Comparison of ENCODE assay signal across 8 mouse cellular contexts in the genomic region with DNA sequence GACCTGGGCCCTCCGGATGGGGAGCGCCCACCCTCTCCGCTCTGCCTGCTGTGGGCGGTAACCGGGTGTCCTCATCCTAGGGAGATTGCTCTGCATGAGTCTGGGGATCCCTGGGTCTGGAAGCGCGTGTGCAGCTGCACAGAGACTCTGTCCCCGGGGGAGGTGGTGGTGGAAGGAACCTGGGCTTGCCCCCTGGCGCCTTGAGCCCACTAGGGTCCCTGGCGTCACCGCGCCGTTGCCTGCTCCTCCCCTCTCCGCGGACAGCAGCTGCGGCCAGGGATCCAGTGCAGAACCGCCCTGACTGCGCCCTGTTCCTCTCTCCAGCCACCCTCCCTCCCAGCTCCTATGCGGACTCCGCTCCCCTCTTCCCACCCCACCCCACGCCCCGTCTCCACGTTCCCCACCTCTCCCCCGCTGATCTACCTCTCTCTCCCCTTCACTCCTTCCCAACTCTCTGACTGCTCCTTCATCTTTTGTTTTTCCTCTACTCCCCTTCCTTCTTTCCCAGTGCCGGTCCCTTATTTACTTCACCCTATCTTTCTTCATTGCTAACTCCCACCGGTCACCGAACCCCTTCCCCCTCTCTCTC.
DNase-seq lines count a peak whose midpoint lies in the region; ATAC-seq and TF ChIP-seq lines count a peak whose summit lies in the region.

No protein-coding gene starts in this region.

- WGBS in embryonic facial prominence, embryonic 14.5 days: 2% methylated on average over 16 of the region's 27 CpGs
- 2% methylated on average over 24 of the region's 27 CpGs for WGBS in heart, embryonic 16.5 days
- 1% methylated on average over 26 of the region's 27 CpGs for WGBS in limb, embryonic 13.5 days
- under 1% methylated on average over 26 of the region's 27 CpGs for WGBS in midbrain, postnatal 0 days

- H3K9ac ChIP-seq in embryonic facial prominence, embryonic 14.5 days (ENCODE audit: low read depth, low read length): peak overlapping the region; percentile 58
- H3K9ac ChIP-seq in heart, embryonic 16.5 days (ENCODE audit: low read length): peak overlapping the region; percentile 78
- peak overlapping the region; percentile 67 for H3K9ac ChIP-seq in limb, embryonic 13.5 days
- H3K9ac ChIP-seq in midbrain, postnatal 0 days (replicated peaks; ENCODE audit: low read length, poor library complexity, severe bottlenecking): peak overlapping the region; percentile 40

- peak; percentile 4 for DNase-seq in CD4-positive, CD25-positive, alpha-beta regulatory T cell, adult 2 months (ENCODE audit: low read depth, low spot score)
- DNase-seq in embryonic facial prominence, embryonic 14.5 days (ENCODE audit: low spot score): peak; percentile 53
- DNase-seq in midbrain, postnatal 0 days (ENCODE audit: low spot score): no peak

- peak overlapping the region; percentile 95 for H3K4me2 ChIP-seq in embryonic facial prominence, embryonic 14.5 days (ENCODE audit: low read depth, low read length)
- peak overlapping the region; percentile 93 for H3K4me2 ChIP-seq in heart, embryonic 16.5 days (ENCODE audit: low read depth, low read length)
- H3K4me2 ChIP-seq in limb, embryonic 13.5 days (replicated peaks): peak overlapping the region; percentile 97
- H3K4me2 ChIP-seq in midbrain, postnatal 0 days (ENCODE audit: low read depth, low read length, poor library complexity, severe bottlenecking): peak overlapping the region; percentile 98

- no peaks in the 10 kb centered on the region for H3K36me3 ChIP-seq in E14TG2a.4 (ENCODE audit: insufficient read depth, low read length)
- H3K36me3 ChIP-seq in embryonic facial prominence, embryonic 14.5 days (ENCODE audit: control insufficient read depth, insufficient read depth, low read length): no peaks in the 10 kb centered on the region
- H3K36me3 ChIP-seq in heart, embryonic 16.5 days (ENCODE audit: control insufficient read depth, insufficient read depth): no peaks in the 10 kb centered on the region
- no peaks in the 10 kb centered on the region for H3K36me3 ChIP-seq in limb, embryonic 13.5 days
- H3K36me3 ChIP-seq in midbrain, postnatal 0 days (ENCODE audit: insufficient read depth, low read length): no peaks in the 10 kb centered on the region

- H3K27ac ChIP-seq in embryonic facial prominence, embryonic 14.5 days (replicated peaks; ENCODE audit: low read depth, low read length): no peak overlapping the region
- peak overlapping the region; percentile 37 for H3K27ac ChIP-seq in heart, embryonic 16.5 days (ENCODE audit: low read length)
- no peak overlapping the region for H3K27ac ChIP-seq in limb, embryonic 13.5 days
- no peak overlapping the region for H3K27ac ChIP-seq in midbrain, postnatal 0 days (ENCODE audit: low read depth, low read length)

- peak overlapping the region; percentile 75 for H3K4me3 ChIP-seq in E14TG2a.4 (replicated peaks; ENCODE audit: low read length)
- peak overlapping the region; percentile 52 for H3K4me3 ChIP-seq in embryonic facial prominence, embryonic 14.5 days (ENCODE audit: low read depth, low read length)
- peak overlapping the region; percentile 67 for H3K4me3 ChIP-seq in heart, embryonic 16.5 days (ENCODE audit: low read length)
- H3K4me3 ChIP-seq in limb, embryonic 13.5 days: peak overlapping the region; percentile 56
- H3K4me3 ChIP-seq in midbrain, postnatal 0 days (ENCODE audit: low read depth, low read length): peak overlapping the region; percentile 46

- no peaks in the 10 kb centered on the region for H3K9me3 ChIP-seq in E14TG2a.4 (ENCODE audit: low read length)
- H3K9me3 ChIP-seq in embryonic facial prominence, embryonic 14.5 days (ENCODE audit: control insufficient read depth, low read length): no peaks in the 10 kb centered on the region
- no peaks in the 10 kb centered on the region for H3K9me3 ChIP-seq in heart, embryonic 16.5 days (replicated peaks; ENCODE audit: control insufficient read depth, low read length)
- H3K9me3 ChIP-seq in limb, embryonic 13.5 days: no peaks in the 10 kb centered on the region
- H3K9me3 ChIP-seq in midbrain, postnatal 0 days (ENCODE audit: low read length): no peaks in the 10 kb centered on the region

- peaks cover 41% of the 10 kb centered on the region for H3K4me1 ChIP-seq in E14TG2a.4 (replicated peaks; ENCODE audit: low read depth, low read length)
- H3K4me1 ChIP-seq in embryonic facial prominence, embryonic 14.5 days (ENCODE audit: control insufficient read depth, insufficient read depth, low read length): peaks cover 8% of the 10 kb centered on the region; the same call in 1 of the 2 replicates
- H3K4me1 ChIP-seq in heart, embryonic 16.5 days (ENCODE audit: control insufficient read depth, insufficient read depth, low read length): peaks cover 8% of the 10 kb centered on the region; the same call in 1 of the 2 replicates
- H3K4me1 ChIP-seq in limb, embryonic 13.5 days: peaks cover 18% of the 10 kb centered on the region
- peaks cover 3% of the 10 kb centered on the region; the same call in 1 of the 2 replicates for H3K4me1 ChIP-seq in midbrain, postnatal 0 days (ENCODE audit: insufficient read depth, low read length)

- ATAC-seq in CD4-positive, CD25-positive, alpha-beta regulatory T cell, adult 4 months: no peak
- peak; percentile 74 for ATAC-seq in embryonic facial prominence, embryonic 14.5 days (ENCODE audit: low read depth)
- ATAC-seq in heart, embryonic 16.5 days (replicated peaks; ENCODE audit: extremely low read depth, insufficient read depth, low FRiP score): peak; percentile 79
- ATAC-seq in limb, embryonic 13.5 days (ENCODE audit: low FRiP score, low read depth): peak; percentile 69
- peak; percentile 69 for ATAC-seq in midbrain, postnatal 0 days (ENCODE audit: low FRiP score)
- ATAC-seq in activated CD4-positive, CD25-positive, alpha-beta regulatory T cell, adult 4 months: no peak

- TF ChIP-seq CTCF in E14TG2a.4 (conservative IDR thresholded peaks at IDR 0.05; ENCODE audit: low read length): no peak
- no peak for TF ChIP-seq CTCF in midbrain, postnatal 0 days (IDR thresholded peaks at IDR 0.05)

- peaks cover 55% of the 10 kb centered on the region for H3K27me3 ChIP-seq in E14TG2a.4 (ENCODE audit: insufficient read depth, low read length)
- H3K27me3 ChIP-seq in embryonic facial prominence, embryonic 14.5 days (replicated peaks; ENCODE audit: control insufficient read depth, insufficient read depth, low read length): peaks cover 20% of the 10 kb centered on the region
- 0 out of 2 replicates have a peak, but pooled peaks cover 2% of the 10 kb centered on the region for H3K27me3 ChIP-seq in heart, embryonic 16.5 days (ENCODE audit: control insufficient read depth, insufficient read depth, low read length)
- H3K27me3 ChIP-seq in limb, embryonic 13.5 days: peaks cover 33% of the 10 kb centered on the region
- peaks cover 15% of the 10 kb centered on the region for H3K27me3 ChIP-seq in midbrain, postnatal 0 days (ENCODE audit: insufficient read depth, low read length)

Comparison
In these comparisons a context has a peak if more than half of its experiments do, and no peak if none do; other contexts are left out.
1. ATAC-seq: peak in embryonic facial prominence, embryonic 14.5 days (single experiment), heart, embryonic 16.5 days (single experiment), limb, embryonic 13.5 days (single experiment) and midbrain, postnatal 0 days (single experiment); none in CD4-positive, CD25-positive, alpha-beta regulatory T cell, adult 4 months (single experiment) and activated CD4-positive, CD25-positive, alpha-beta regulatory T cell, adult 4 months (single experiment).
2. Peak in every context shown above with its lines, with median percentiles within 50 percentile points of each other: H3K4me3 ChIP-seq, H3K4me2 ChIP-seq and H3K9ac ChIP-seq.